Mouse (Mus musculus): ENCODE data around the gene Hsd11b1. TPM values are rescaled to one million over a fixed set of nuclear protein-coding genes. Genes with fewer than 3 reads are reported as not detected.
A peak's percentile ranks its signal among the peaks of the same experiment; 100 is the strongest.

Hsd11b1 gene
- polyA plus RNA-seq, 1 experiment from 2014 or later, result 0.14 TPM

GRCm38 (mm10) chr1:193205431-193205830 is 58.4 kb downstream of the Hsd11b1 start:
- H3K4me1 ChIP-seq, result no peaks in the 10 kb centered on the region
- no peak overlapping the region for H3K4me3 ChIP-seq
- DNase-seq (ENCODE audit: extremely low spot score, low spot score), result no peak
- no peaks in the 10 kb centered on the region for H3K27me3 ChIP-seq (ENCODE audit: poor library complexity, severe bottlenecking)
- H3K9me3 ChIP-seq, result no peaks in the 10 kb centered on the region
- 90% methylated on average over 2 of the region's 2 CpGs for WGBS
- H3K36me3 ChIP-seq (replicated peaks), result no peaks in the 10 kb centered on the region
- H3K27ac ChIP-seq, result no peak overlapping the region

DNA sequence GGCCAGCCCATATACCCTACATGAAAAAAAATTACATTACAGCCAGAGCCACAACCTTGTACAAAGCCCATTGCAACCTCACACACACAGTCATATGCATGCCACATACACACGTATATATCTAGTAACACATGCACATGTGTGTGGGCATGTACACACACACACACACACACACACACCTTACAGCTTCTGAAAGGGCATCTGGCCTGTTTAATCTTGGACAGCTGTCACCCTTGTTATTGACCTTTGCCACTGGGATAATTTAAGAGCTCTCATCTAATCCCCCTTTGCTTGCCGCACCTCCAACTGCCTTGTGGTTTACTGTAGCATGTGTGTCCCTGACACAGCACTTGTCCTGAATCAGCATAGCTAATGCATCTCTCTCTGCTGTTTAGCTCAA is 60.1 kb downstream of the Hsd11b1 start:
- WGBS, result 83% methylated on average over 2 of the region's 2 CpGs
- H3K27ac ChIP-seq, result no peak overlapping the region

GRCm38 (mm10) chr1:193201383-193201778 is 62.5 kb downstream of the Hsd11b1 start, which contains the start of gene Traf3ip3:
TSS of gene Traf3ip3 (minus strand) at chr1:193201703.
- WGBS, result 70% methylated on average over 5 of the region's 5 CpGs
- Histone ChIP-seq H3K4me3 (no peak within 1 kb of the TSS), H3K36me3 (replicated peaks) (no peaks in the 10 kb centered on the region), H3K9me3 (no peaks in the 10 kb centered on the region), H3K4me1 (no peaks in the 10 kb centered on the region), H3K27ac (no peak within 1 kb of the TSS), H3K27me3 (ENCODE audit: poor library complexity, severe bottlenecking) (no peaks in the 10 kb centered on the region)
- DNase-seq (ENCODE audit: extremely low spot score, low spot score), result no peak

More for the DNA sequence above, 60.1 kb downstream of the Hsd11b1 start:
- no peaks in the 10 kb centered on the region for H3K36me3 ChIP-seq (replicated peaks)
- no peaks in the 10 kb centered on the region for H3K9me3 ChIP-seq
- H3K4me3 ChIP-seq, result no peak overlapping the region
- DNase-seq (ENCODE audit: extremely low spot score, low spot score), result no peak
- H3K27me3 ChIP-seq (ENCODE audit: poor library complexity, severe bottlenecking), result no peaks in the 10 kb centered on the region
- no peaks in the 10 kb centered on the region for H3K4me1 ChIP-seq

GRCm38 (mm10) chr1:193200640-193201382 is 63.1 kb downstream of the Hsd11b1 start:
- no peaks in the 10 kb centered on the region for H3K4me1 ChIP-seq
- no peaks in the 10 kb centered on the region for H3K9me3 ChIP-seq
- H3K27me3 ChIP-seq (ENCODE audit: poor library complexity, severe bottlenecking), result no peaks in the 10 kb centered on the region
- no peak overlapping the region for H3K27ac ChIP-seq
- H3K4me3 ChIP-seq, result no peak overlapping the region
- WGBS, result 82% methylated on average over 8 of the region's 8 CpGs
- DNase-seq (ENCODE audit: extremely low spot score, low spot score), result no peak
- H3K36me3 ChIP-seq (replicated peaks), result no peaks in the 10 kb centered on the region

DNA sequence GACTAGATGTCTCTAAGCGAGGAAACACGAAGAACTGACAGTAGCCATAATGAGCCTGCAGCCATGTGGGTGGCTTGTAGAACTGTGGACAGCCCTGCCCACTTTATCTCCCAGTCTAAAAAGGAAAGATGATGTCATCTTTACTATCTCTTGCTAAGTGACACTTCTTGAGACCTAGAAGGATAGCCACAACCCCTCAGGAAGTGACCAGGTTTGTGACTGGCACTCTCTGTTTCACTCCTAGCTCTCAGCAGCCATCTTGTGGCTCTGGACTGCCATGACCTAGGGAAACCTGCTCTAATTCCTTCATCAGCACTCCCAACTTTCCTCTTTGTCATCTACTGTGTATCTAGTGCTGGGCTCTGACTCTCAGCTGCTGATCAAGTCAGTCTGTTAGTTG is 65.6 kb downstream of the Hsd11b1 start:
- Histone ChIP-seq H3K4me3 (no peak overlapping the region), H3K4me1 (no peaks in the 10 kb centered on the region)
- WGBS, result 91% methylated on average over 2 of the region's 2 CpGs

GRCm38 (mm10) chr1:193197494-193198205 is 66.2 kb downstream of the Hsd11b1 start:
- Histone ChIP-seq H3K36me3 (replicated peaks) (no peaks in the 10 kb centered on the region), H3K9me3 (no peaks in the 10 kb centered on the region), H3K4me3 (no peak overlapping the region), H3K27ac (no peak overlapping the region), H3K27me3 (ENCODE audit: poor library complexity, severe bottlenecking) (no peaks in the 10 kb centered on the region), H3K4me1 (no peaks in the 10 kb centered on the region)
- WGBS, result 93% methylated on average over 18 of the region's 18 CpGs
- DNase-seq (ENCODE audit: extremely low spot score, low spot score), result no peak

More for the DNA sequence above, 65.6 kb downstream of the Hsd11b1 start:
- Histone ChIP-seq H3K27me3 (ENCODE audit: poor library complexity, severe bottlenecking) (no peaks in the 10 kb centered on the region), H3K36me3 (replicated peaks) (no peaks in the 10 kb centered on the region), H3K27ac (no peak overlapping the region), H3K9me3 (no peaks in the 10 kb centered on the region)
- DNase-seq (ENCODE audit: extremely low spot score, low spot score), result no peak

DNA sequence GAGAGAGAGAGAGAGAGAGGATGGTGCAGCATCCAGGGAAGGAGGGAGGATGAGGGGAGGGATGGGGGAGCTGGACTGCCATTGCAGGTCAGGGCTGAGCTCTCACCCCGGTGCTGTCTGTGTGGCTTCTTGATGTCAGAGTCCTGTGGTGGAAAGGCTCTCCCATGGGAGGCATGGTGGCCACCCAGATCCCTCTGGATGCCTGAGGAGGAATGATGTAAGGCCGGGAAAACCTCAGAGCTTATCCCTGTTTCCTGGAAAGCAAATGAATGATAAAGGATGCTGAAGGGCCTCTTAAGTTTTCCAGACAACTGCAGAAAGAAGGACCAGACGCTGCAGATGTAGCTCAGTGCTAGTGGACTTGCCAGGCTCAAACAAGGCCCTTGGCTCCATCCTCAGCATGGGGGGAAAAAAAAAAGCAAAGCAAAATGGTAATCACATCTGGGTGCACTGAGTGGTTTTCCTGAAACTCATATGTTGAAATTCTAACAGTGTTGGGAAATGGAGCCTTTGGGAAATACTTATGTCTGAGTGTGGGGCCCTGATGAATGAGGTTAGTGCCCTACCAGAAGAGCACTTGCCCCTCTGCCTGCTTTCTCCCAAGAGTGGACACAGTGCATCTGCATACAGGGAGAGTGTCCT is 68.6 kb downstream of the Hsd11b1 start:
- no peak for DNase-seq (ENCODE audit: extremely low spot score, low spot score)
- Histone ChIP-seq H3K4me1 (peaks cover 3% of the 10 kb centered on the region), H3K36me3 (replicated peaks) (no peaks in the 10 kb centered on the region), H3K4me3 (no peak overlapping the region), H3K9me3 (no peaks in the 10 kb centered on the region), H3K27ac (no peak overlapping the region), H3K27me3 (ENCODE audit: poor library complexity, severe bottlenecking) (no peaks in the 10 kb centered on the region)
- WGBS, result 76% methylated on average over 3 of the region's 3 CpGs

DNA sequence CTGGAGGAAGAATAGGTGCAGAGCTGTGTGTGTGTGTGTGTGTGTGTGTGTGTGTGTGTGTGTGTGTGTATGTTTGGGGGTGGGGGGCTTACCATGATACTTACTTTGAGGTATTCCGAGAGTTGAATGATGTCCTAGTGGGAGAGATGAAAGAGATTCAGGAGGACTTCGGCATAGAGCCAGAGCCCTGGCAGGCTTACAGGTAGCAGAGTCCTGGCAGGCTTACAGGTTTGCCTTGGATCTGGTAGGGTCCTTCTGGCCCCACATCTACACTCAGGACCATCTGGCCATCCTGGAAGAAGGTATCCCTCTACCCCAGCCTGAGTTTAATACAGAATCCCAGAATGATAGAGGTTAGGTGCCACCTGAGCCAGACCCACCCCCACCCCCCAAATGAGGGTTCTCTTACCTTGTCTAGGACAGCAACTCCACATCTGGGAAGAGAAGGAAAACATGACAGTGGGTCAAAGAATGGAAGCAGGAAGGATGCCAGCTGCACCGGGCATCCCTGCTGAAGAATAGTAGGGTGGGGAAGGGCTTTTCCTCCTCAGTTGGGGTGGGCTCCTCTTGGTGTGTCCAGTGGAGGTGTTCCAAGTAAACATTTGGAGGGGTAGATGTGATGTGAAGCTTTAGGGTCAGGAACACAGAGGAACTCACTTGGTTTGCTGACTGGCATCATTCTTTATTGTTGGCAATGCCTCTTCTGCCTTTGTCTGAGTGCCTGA is 69.3 kb downstream of the Hsd11b1 start:
- Histone ChIP-seq H3K9me3 (no peaks in the 10 kb centered on the region), H3K36me3 (replicated peaks) (no peaks in the 10 kb centered on the region), H3K4me3 (no peak overlapping the region), H3K27ac (no peak overlapping the region), H3K4me1 (peaks cover 10% of the 10 kb centered on the region), H3K27me3 (ENCODE audit: poor library complexity, severe bottlenecking) (no peaks in the 10 kb centered on the region)
- DNase-seq (ENCODE audit: extremely low spot score, low spot score), result no peak
- whole genome bisulfite sequencing, result 89% methylated on average over 3 of the region's 3 CpGs

DNA sequence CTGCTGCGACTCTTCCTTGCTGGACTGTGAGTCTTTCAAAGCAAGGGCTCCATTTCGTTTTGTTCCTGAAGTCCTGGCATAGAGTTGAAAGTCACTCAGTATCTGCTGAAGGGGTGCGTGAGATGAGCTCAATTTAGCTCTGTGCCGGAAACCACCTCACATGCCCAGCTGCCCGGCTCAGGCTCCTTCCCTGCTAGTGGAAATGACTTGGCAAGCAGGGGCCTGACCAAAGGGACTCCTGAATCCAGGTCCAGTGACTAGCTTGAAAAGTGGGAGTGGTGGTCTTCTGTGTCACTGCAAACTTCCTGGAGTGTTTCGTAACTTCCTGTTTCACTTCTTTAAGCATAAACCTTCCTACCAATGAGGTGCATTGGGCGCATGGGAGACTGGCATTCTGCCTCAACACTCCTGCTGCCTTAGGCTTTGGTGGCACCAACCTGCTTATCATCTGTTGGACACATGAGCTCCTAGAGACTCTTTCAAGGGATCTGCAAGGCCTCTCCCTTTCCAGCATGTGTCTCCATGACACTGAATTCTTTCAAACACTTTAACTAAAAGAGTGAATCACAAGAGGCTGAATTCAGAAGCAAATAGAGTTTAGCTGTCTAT is 72.1 kb downstream of the Hsd11b1 start:
- no peaks in the 10 kb centered on the region for H3K36me3 ChIP-seq (replicated peaks)
- H3K4me1 ChIP-seq, result peaks cover 19% of the 10 kb centered on the region
- DNase-seq (ENCODE audit: extremely low spot score, low spot score), result no peak
- no peak overlapping the region for H3K27ac ChIP-seq
- H3K27me3 ChIP-seq (ENCODE audit: poor library complexity, severe bottlenecking), result no peaks in the 10 kb centered on the region
- WGBS, result 91% methylated on average over 7 of the region's 7 CpGs
- H3K9me3 ChIP-seq, result no peaks in the 10 kb centered on the region
- no peak overlapping the region for H3K4me3 ChIP-seq

DNA sequence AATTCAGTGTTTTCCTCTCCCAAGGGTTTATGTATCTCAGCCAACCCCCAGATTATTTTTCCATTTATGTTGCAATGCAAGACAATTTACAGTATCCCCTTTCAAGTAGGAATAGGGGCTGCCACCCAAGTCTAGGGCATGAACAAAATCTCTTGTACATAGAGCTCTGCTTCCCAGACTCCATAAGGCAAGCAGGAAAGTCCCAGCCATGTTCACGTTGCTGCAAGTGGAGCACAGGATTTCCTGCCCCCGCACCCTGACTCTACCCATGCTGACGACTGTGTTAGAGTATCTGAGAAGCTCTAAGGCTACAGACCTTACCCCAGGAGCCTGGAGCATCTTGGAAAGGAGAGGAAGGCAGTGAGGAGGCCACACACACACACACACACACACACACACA is 74.1 kb downstream of the Hsd11b1 start:
- peaks cover 19% of the 10 kb centered on the region for H3K4me1 ChIP-seq
- DNase-seq (ENCODE audit: extremely low spot score, low spot score), result no peak
- H3K9me3 ChIP-seq, result no peaks in the 10 kb centered on the region
- H3K36me3 ChIP-seq (replicated peaks), result no peaks in the 10 kb centered on the region
- no peak overlapping the region for H3K4me3 ChIP-seq
- WGBS, result 61% methylated on average over 3 of the region's 3 CpGs
- H3K27ac ChIP-seq, result peak overlapping the region; percentile 68
- H3K27me3 ChIP-seq (ENCODE audit: poor library complexity, severe bottlenecking), result peaks cover under 1% of the 10 kb centered on the region; the same call in 1 of the 2 replicates

- peak overlapping the region; percentile 68 for H3K27ac ChIP-seq
- DNase-seq (ENCODE audit: extremely low spot score, low spot score), result no peak
- H3K4me1 ChIP-seq, result peaks cover 19% of the 10 kb centered on the region
- H3K4me3 ChIP-seq, result no peak overlapping the region
- H3K36me3 ChIP-seq (replicated peaks), result no peaks in the 10 kb centered on the region
- H3K27me3 ChIP-seq (ENCODE audit: poor library complexity, severe bottlenecking), result peaks cover 4% of the 10 kb centered on the region; the same call in 1 of the 2 replicates
- WGBS, result 46% methylated on average over 9 of the region's 9 CpGs
- no peaks in the 10 kb centered on the region for H3K9me3 ChIP-seq
Observed at GRCm38 (mm10) chr1:193189151-193189621, 74.7 kb downstream of the Hsd11b1 start.

- Histone ChIP-seq H3K36me3 (replicated peaks) (no peaks in the 10 kb centered on the region), H3K27ac (no peak overlapping the region), H3K4me3 (no peak overlapping the region), H3K9me3 (no peaks in the 10 kb centered on the region), H3K27me3 (ENCODE audit: poor library complexity, severe bottlenecking) (peaks cover 4% of the 10 kb centered on the region; the same call in 1 of the 2 replicates), H3K4me1 (peaks cover 19% of the 10 kb centered on the region)
- WGBS, result 89% methylated on average over 6 of the region's 6 CpGs
- DNase-seq (ENCODE audit: extremely low spot score, low spot score), result no peak
Observed at GRCm38 (mm10) chr1:193188257-193188656, 75.6 kb downstream of the Hsd11b1 start.
